8 mouse cellular contexts compared by ENCODE assay signal in the genomic region with DNA sequence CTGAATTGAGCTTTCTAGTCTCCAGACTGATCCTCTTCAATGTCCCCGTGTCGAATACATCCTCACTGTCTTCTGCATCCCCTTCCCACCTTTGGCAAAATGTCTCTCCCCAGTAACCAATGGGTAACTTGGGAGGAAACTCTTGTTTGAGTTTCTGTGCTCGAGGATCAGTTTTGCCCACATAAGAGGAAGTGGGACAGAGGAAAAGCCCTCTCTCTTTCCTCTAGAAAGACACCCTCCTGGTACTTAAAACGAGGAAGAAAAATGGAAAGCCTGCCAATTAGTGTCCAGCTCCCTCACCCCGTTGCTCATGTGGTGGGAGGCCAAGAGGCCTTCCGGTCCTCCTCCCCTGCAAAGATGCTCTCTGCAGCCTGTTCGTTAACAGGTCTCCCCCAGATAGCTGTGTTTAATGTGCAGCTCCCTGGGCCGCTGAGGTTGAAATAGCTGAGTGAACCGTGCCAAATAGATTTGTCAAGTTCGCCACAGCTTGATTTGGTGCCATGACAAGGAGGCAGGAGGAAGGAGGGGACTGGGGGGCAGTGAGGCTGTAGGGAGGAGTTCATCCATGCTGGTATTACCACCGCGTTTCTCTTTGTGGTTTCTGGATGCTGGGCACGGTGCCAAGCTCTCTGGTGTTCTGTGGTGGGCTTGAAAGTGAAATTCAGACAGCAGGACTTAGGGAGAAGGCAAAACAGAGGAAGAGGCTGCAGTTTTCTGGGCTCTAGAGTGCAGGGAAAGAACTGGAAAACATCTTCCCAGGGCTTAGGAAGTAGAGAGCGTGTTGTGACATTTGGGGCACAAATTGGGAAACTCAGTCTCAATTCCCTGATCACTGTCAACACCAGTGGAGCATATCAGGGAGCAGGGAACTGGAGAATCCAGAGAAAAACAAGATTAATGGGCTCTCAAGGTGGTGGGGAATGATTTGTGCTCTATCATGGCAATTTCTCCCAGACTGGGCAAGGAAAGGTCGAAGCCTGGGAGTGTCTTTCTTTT. TPM values are rescaled to one million over a fixed set of nuclear protein-coding genes. Genes with fewer than 3 reads are reported as not detected.
DNase-seq lines count a peak whose midpoint lies in the region; ATAC-seq lines count a peak whose summit lies in the region.

No protein-coding gene starts in this region.

- no peaks in the 10 kb centered on the region for H3K9me3 ChIP-seq in kidney, embryonic 14.5 days (ENCODE audit: control insufficient read depth, low read length)
- no peaks in the 10 kb centered on the region for H3K9me3 ChIP-seq in forebrain, embryonic 16.5 days (ENCODE audit: control insufficient read depth, low read length)
- no peaks in the 10 kb centered on the region for H3K9me3 ChIP-seq in limb, embryonic 12.5 days

- 22% methylated on average over 15 of the region's 15 CpGs for WGBS in kidney, embryonic 14.5 days
- WGBS in forebrain, embryonic 16.5 days: 20% methylated on average over 15 of the region's 15 CpGs
- 45% methylated on average over 15 of the region's 15 CpGs for WGBS in limb, embryonic 12.5 days

- H3K4me3 ChIP-seq in kidney, embryonic 14.5 days (ENCODE audit: low read length): no peak overlapping the region
- no peak overlapping the region for H3K4me3 ChIP-seq in forebrain, embryonic 16.5 days (replicated peaks; ENCODE audit: low read length)
- H3K4me3 ChIP-seq in limb, embryonic 12.5 days (replicated peaks): no peak overlapping the region

- H3K27ac ChIP-seq in kidney, embryonic 14.5 days (ENCODE audit: low read depth, low read length): peak overlapping the region; percentile 62; the same call in 1 of the 2 replicates
- H3K27ac ChIP-seq in forebrain, embryonic 16.5 days (ENCODE audit: low read length): peak overlapping the region; percentile 62
- 0 out of 2 replicates have a peak overlapping the region, but pooled peaks have one; percentile 23 for H3K27ac ChIP-seq in limb, embryonic 12.5 days

- peak overlapping the region; percentile 13; the same call in 1 of the 2 replicates for H3K4me2 ChIP-seq in kidney, embryonic 14.5 days (replicated peaks; ENCODE audit: low read depth, low read length)
- peak overlapping the region; percentile 14; the same call in 1 of the 2 replicates for H3K4me2 ChIP-seq in forebrain, embryonic 16.5 days (ENCODE audit: low read length)
- no peak overlapping the region for H3K4me2 ChIP-seq in limb, embryonic 12.5 days

- ATAC-seq in kidney, embryonic 14.5 days (ENCODE audit: low FRiP score, low TSS enrichment): peak; percentile 47
- ATAC-seq in forebrain, embryonic 16.5 days: peak; percentile 58
- peak; percentile 32; the same call in 1 of the 2 replicates for ATAC-seq in limb, embryonic 12.5 days (ENCODE audit: insufficient number of reproducible peaks, insufficient read depth, low FRiP score, low TSS enrichment, low read depth)
- ATAC-seq in activated CD4-positive, CD25-positive, alpha-beta regulatory T cell, adult 4 months: no peak

- H3K4me1 ChIP-seq in kidney, embryonic 14.5 days (ENCODE audit: control insufficient read depth, insufficient read depth, low read length): peaks cover 16% of the 10 kb centered on the region; the same call in 1 of the 2 replicates
- H3K4me1 ChIP-seq in forebrain, embryonic 16.5 days (replicated peaks; ENCODE audit: control insufficient read depth, insufficient read depth, low read length): peaks cover 28% of the 10 kb centered on the region
- peaks cover 20% of the 10 kb centered on the region for H3K4me1 ChIP-seq in limb, embryonic 12.5 days (replicated peaks)

- no peaks in the 10 kb centered on the region for H3K27me3 ChIP-seq in kidney, embryonic 14.5 days (ENCODE audit: control insufficient read depth, insufficient read depth, low read length)
- no peaks in the 10 kb centered on the region for H3K27me3 ChIP-seq in forebrain, embryonic 16.5 days (replicated peaks; ENCODE audit: control insufficient read depth, insufficient read depth, low read length)
- H3K27me3 ChIP-seq in limb, embryonic 12.5 days: no peaks in the 10 kb centered on the region

- H3K36me3 ChIP-seq in kidney, embryonic 14.5 days (ENCODE audit: control insufficient read depth, insufficient read depth, low read length): no peaks in the 10 kb centered on the region
- no peaks in the 10 kb centered on the region for H3K36me3 ChIP-seq in forebrain, embryonic 16.5 days (ENCODE audit: control insufficient read depth, insufficient read depth)
- peaks cover 80% of the 10 kb centered on the region for H3K36me3 ChIP-seq in limb, embryonic 12.5 days

- no peak overlapping the region for H3K9ac ChIP-seq in kidney, embryonic 14.5 days (ENCODE audit: low read depth, low read length)
- H3K9ac ChIP-seq in forebrain, embryonic 16.5 days (replicated peaks; ENCODE audit: low read depth, low read length): 0 out of 2 replicates have a peak overlapping the region, but pooled peaks have one; percentile 2
- H3K9ac ChIP-seq in limb, embryonic 12.5 days (replicated peaks): no peak overlapping the region; the same call in 1 of the 2 replicates

- no peak for DNase-seq in kidney, adult 9 months
- DNase-seq in adrenal gland, postnatal 36 days: peak; percentile 32 to 37
- peak; percentile 22 for DNase-seq in retina, embryonic 14.5 days (ENCODE audit: low spot score)
- DNase-seq in layer of hippocampus, adult 9-10 months (ENCODE audit: low spot score): no peak

RNA-seq across cellular contexts. Expression of gene Nrp2, which starts 48.2 kb away (rescaled TPM):
- polyA plus RNA-seq in kidney, embryonic 14.5 days (2014; fragmentation: Nextera tagmentation; extraction: Ambion mirVana): 5.5 and 7.1 TPM in 2 replicates
- total RNA-seq in adrenal gland, postnatal 36 days (2021): 10 to 100 TPM; 36.7 to 37.9 TPM
- polyA plus RNA-seq in forebrain, embryonic 16.5 days (2015; fragmentation: Nextera tagmentation; extraction: Ambion mirVana): 31.1 and 43.9 TPM in 2 replicates
- 70.7 and 86.2 TPM in 2 replicates for polyA plus RNA-seq in limb, embryonic 12.5 days (2016; fragmentation: Nextera tagmentation; extraction: Ambion mirVana)
- under 1 TPM in 1 of 2 experiments, not detected in 1; 0.19 TPM for polyA plus RNA-seq in activated CD4-positive, CD25-positive, alpha-beta regulatory T cell, adult 4 months (2017; shearing (Covaris generic))

Comparison
In these comparisons a context has a peak if more than half of its experiments do, and no peak if none do; other contexts are left out.
1. DNase-seq: peak in adrenal gland, postnatal 36 days (2 of 2) and retina, embryonic 14.5 days (single experiment); none in kidney, adult 9 months (single experiment) and layer of hippocampus, adult 9-10 months (single experiment).
2. Peak in every context shown above with its lines, with median percentiles within 50 percentile points of each other: H3K27ac ChIP-seq.